Mouse (Mus musculus) liver, adult 2 months (tissue): ENCODE measurements at regions not wholly inside any gene's neighbourhood (a gene's known extent, or its start where the extent isn't known, plus 50 kb on each side); places are given as distances from the start of the nearest gene placed in this dataset.

Experiments used
- CTCF ChIP-seq: fragments of 200-500 bp; IDR thresholded peaks from 2 replicates; pipeline ENCODE4 v1.5.1; 2011; ENCODE audit warnings: low read depth, low read length, control low read depth
- POLR2A ChIP-seq: fragments of 200-500 bp; IDR thresholded peaks from 2 replicates; pipeline ENCODE4 v1.6.1; 2011; ENCODE audit warnings: low read length, control low read depth; ENCODE audit not compliant: insufficient read depth; ENCODE audit errors: extremely low read depth

DNA sequence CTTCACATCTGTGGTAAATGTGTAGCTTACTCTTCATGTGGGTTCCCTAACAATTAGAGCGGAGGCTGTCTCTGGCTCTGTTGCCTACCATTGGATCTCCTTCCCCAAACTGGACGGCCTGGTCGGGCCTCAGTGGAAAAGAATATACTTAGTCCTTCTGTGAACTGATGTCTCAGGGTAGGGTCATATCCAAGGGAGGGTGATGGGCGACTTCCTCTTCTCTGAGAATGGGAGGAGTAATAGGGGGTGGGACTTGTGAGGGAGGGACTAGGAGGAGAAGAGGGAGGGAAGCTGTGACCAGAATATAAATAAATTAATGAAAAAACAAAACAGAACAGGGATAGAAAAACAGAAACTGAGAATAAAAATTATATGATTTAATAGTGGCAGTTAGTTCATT is 166.5 kb upstream of the Btg1 start:
- no peak for TF ChIP-seq CTCF
- no peak for TF ChIP-seq POLR2A
